Mouse (Mus musculus): ENCODE measurements at regions not wholly inside any gene's neighbourhood (a gene's known extent, or its start where the extent isn't known, plus 50 kb on each side); places are given as distances from the start of the nearest gene placed in this dataset.

DNA sequence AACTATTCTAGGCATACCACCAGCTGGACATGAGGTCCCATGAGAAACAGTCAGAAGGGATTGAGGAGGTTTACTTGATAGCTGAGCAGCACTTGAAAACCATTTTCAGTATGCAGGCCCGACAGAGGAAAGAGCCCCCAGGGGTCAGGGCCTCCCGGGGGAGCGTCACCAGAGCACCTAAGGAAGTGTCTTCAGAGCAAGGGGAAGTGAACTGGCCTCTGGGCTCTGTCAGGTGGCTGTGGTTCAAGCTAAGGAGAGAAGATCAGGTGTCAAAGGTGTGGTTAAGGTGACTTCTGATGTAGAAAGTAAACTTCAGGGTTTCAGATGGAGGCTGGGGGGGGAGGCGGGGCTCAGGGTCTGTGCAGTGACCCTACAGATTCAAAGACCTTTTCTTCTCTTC lies 57.3 kb downstream of the Bhlhe40 start:
- no peak for DNase-seq (ENCODE audit: low spot score in 2 of 2)

DNA sequence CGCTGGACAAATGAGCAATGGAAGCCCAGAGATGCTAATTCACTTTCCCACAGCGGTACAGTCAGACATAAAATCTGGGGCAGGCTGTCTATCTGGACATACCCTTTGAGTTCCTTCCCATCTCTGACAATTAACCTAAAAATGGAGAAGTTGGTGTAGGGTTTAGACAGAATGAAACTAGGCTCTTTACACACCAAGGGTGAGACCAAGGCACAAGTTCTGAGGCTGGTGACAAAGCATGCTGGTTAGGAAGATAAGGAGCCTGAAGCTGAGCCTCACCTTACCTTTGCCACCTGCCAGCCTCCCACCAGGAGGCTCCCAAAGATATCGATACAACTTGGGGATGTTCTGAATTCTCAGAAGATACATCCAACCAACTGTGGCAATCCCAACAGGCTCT lies 58.5 kb downstream of the Bhlhe40 start:
- no peak for DNase-seq (ENCODE audit: low spot score in 2 of 2)

DNA sequence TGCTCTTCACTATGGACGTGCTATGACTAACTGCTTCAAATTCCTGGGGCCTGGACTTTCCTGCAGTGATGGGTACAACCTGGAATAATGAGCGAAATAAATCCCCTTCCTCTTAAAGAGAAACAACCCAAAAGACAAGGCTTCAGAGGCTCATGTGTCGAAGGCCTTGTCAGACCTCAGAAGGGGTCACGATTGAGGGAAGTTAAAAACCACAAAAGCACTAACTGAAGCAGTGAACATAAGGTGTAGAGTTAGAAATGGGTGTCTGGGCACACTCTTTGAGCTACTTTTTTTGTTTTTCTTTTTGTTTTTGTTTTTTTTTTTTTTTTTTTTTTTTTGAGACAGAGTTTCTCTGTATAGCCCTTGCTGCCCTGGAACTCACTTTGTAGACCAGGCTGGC lies 59.5 kb downstream of the Bhlhe40 start:
- DNase-seq (ENCODE audit: low spot score in 2 of 2) = no peak

DNA sequence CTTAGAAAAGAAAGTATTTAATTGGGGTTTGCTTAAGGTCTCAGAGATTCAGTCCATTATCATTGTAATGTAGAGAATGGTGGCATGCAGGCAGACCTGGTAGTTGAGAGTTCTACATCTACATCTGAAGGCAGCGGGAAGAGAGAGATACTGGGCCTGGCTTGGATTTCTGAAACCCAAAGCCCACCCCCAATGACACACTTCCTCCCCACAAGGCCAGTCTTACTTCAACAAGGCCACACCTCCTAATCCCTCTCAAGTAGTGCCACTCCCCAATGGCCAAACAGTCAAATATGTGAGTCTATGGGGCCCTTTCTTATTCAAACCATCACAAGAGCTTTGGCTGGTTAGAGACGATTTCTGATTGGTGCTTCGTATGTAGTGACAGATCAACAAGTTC lies 60.5 kb downstream of the Bhlhe40 start:
- no peak for DNase-seq (ENCODE audit: low spot score in 2 of 2)

DNA sequence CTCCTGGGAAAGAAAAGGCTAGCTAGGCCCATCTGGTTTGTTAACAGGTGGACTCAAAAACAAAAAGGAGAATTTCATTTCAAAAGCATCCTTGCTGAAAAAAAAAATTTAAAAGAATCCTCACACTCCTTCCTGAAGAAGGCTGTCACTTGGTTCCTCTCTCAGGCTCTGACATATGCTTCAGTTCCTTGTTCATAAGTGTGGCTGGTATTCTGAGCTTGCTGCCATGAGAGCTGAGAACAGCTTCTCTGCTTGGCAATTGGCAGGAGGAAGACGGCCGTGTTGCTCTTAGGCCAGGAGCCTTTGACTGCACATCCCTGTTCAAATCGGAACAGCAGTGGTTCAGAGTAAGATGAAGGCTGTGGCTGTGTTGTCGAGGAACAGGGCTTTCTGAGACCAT lies 61.1 kb downstream of the Bhlhe40 start:
- DNase-seq (ENCODE audit: low spot score in 2 of 2) = peak in 1 of 2 experiments; percentile 54

DNA sequence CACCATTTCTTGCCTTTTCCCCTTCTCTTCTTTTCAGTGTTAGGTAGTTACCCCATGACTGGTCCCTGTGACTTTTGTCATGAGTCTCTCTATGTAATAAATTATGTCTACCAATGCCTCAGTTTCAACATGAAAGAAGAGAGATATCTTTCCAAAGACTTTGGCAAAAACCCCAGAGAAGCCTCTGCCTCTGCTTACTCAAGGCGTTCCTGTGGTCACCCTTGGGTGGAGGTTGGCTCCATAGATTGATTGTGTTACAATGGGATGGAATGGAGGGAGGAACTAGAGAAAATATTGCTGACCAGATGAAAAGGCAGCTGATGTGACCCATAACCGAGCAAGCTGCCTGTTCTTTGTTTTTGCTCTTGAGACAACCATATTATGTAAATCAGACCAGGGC lies 59.7 kb upstream of the Arl8b start:
- no peak for DNase-seq (ENCODE audit: low spot score in 2 of 2)

DNA sequence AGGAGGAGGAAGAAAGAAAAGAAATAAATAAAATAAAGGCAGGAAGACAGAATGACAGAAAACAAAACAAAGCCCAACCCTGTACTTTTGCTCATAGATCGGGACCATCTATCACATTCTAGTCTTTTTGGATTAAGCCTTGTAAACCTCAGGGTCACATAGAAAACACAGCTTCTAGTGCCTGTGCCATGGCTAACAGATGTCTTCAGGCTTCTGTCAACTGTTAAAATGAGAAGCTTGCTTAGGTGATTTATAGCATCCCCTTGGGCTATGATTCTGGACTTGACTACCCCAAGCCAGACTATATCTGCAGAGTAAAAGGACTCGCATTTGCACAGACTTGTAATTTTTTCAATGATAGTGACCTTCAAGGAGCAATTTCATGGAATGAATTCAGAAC lies 59.1 kb upstream of the Arl8b start:
- DNase-seq (ENCODE audit: low spot score in 2 of 2) = no peak

DNA sequence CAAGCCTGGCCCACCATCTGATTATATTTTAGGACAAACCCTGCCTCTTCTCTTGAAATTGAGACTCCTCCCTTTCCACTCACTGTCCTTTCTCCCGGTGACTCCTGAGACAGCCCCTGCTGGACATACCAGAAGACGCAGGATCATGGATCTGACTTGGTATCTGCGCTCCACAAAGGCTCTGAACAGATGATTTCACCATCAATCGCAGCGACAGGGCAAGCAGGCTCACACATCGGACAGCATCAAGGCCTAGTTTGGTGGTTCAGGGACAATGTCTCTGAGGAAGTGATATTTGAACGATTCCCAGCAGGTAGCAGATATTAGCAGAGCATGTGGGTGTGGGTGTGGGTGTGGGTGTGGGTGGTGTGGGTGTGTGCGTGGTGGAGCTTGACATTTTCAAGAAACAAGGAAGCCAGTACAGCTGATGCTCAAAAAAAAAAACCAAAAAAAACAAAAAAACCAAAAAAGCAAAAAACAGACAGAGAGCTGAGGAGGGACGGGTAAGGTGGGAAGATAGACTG lies 51.7 kb upstream of the Arl8b start:
- no peak for DNase-seq (ENCODE audit: low spot score in 2 of 2)
